Mouse (Mus musculus) neural tube, embryonic 14.5 days (tissue): ENCODE measurements at regions not wholly inside any gene's neighbourhood (a gene's known extent, or its start where the extent isn't known, plus 50 kb on each side); places are given as distances from the start of the nearest gene placed in this dataset.
A peak's percentile ranks its signal among the peaks of the same experiment; 100 is the strongest.

ENCODE experiments used
- ATAC-seq: fragments of 200-750 bp; cut with Nextera tagmentation; 2 replicates; pipeline ENCODE4 v1.8.0; 2017; ENCODE audit warnings: low read depth, mild to moderate bottlenecking, moderate TSS enrichment, moderate library complexity
- H3K27ac ChIP-seq: fragments of 300-500 bp; sonication (generic); 2 replicates; pipeline ENCODE4 v1.5.1; 2014; ENCODE audit warnings: low read depth, mild to moderate bottlenecking, control low read depth, low read length, moderate library complexity, mixed read lengths
- H3K27me3 ChIP-seq: fragments of 300-500 bp; sonication (generic); 2 replicates; pipeline ENCODE4 v1.6.1; 2014; ENCODE audit warnings: low read length; ENCODE audit not compliant: control insufficient read depth, insufficient read depth
- H3K36me3 ChIP-seq: fragments of 300-500 bp; sonication (generic); 2 replicates; pipeline ENCODE4 v1.6.1; 2014; ENCODE audit warnings: low read length, mixed read lengths; ENCODE audit not compliant: control insufficient read depth, insufficient read depth
- H3K4me1 ChIP-seq: fragments of 300-500 bp; sonication (generic); 2 replicates; pipeline ENCODE4 v1.6.1; 2014; ENCODE audit warnings: low read length; ENCODE audit not compliant: control insufficient read depth, insufficient read depth
- H3K4me2 ChIP-seq: fragments of 300-500 bp; sonication (generic); 2 replicates; pipeline ENCODE4 v1.6.1; 2014; ENCODE audit warnings: mild to moderate bottlenecking, low read depth, low read length, control low read depth
- H3K4me3 ChIP-seq: fragments of 300-500 bp; sonication (generic); 2 replicates; pipeline ENCODE4 v1.5.1; 2014; ENCODE audit warnings: low read depth, low read length, control low read depth, mixed read lengths
- H3K9ac ChIP-seq: fragments of 300-500 bp; sonication (generic); replicated peaks from 2 replicates; pipeline ENCODE4 v1.6.1; 2014; ENCODE audit warnings: low read depth, mild to moderate bottlenecking, control low read depth, low read length, mixed read lengths
- H3K9me3 ChIP-seq: fragments of 300-500 bp; sonication (generic); 2 replicates; pipeline ENCODE4 v1.6.1; 2016; ENCODE audit warnings: low read length; ENCODE audit not compliant: control insufficient read depth
- WGBS: fragments of 180-500 bp; shearing (Covaris S2); extraction: QIAGEN DNeasy Blood & Tissue Kit; methylation state at CpG from one replicate; pipeline ENCODE4 v1.1.7; 2014; 5-methylcytosine and 5-hydroxymethylcytosine counted together

DNA sequence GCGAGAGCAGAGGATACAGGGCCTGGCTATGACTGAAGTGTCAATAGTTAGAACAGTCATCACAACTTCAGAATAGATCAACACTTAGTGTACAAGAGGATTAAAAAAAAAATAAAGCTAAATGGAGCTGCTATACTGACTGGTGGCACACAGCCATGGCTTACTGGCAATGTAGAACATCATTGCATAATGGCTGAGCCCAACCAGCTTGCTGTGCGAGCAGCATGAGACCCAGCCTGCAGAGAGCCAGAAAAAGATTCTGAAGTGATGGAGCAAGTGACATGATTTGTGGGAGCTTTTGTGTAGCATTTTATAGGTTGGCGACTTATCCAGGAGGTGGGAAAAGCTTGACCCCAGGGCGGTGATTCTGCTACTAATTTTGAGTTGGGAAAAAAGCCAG, 211.5 kb upstream of the Ptbp2 start:
- H3K4me2 ChIP-seq, result no peak overlapping the region
- H3K9ac ChIP-seq, result no peak overlapping the region
- H3K4me1 ChIP-seq, result 0 out of 2 replicates have a peak, but pooled peaks cover 2% of the 10 kb centered on the region
- H3K36me3 ChIP-seq, result no peaks in the 10 kb centered on the region
- no peaks in the 10 kb centered on the region for H3K27me3 ChIP-seq
- 36% methylated on average over 4 of the region's 4 CpGs for WGBS
- ATAC-seq, result peak; percentile 68; the same call in 1 of the 2 replicates
- H3K9me3 ChIP-seq, result no peaks in the 10 kb centered on the region
- no peak overlapping the region for H3K27ac ChIP-seq
- H3K4me3 ChIP-seq, result no peak overlapping the region

DNA sequence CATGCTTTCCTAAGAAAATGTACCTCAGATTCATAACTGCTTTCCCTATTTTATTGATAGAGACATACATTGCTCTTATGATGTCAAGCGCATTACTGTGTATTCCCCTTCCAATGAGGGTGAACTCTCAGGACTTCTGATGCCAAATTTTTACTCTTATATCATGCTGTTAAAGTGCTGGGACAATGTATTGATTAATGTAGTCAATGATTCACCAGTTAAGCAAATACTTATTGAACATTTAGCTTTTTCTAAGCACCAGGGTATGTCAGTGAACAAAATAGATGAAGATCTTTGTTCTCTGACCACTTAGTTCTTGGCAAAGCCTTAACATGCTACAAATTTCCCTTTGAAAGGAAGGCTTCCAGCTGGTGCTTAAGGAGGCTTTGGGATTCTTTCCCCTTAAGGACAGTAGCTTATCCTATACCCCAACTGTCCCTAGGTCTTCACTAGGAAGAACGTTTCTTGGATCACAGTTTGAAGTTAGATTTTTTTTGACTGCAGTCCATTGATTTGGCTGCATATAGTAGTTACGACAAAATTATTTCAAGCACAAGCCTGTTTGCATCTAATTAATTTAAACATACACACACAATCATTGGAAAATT, 203.1 kb upstream of the Ptbp2 start:
- H3K9ac ChIP-seq, result no peak overlapping the region
- H3K4me3 ChIP-seq, result no peak overlapping the region
- H3K4me1 ChIP-seq, result no peaks in the 10 kb centered on the region
- 64% methylated on average over 3 of the region's 3 CpGs for WGBS
- no peak overlapping the region for H3K4me2 ChIP-seq
- no peaks in the 10 kb centered on the region for H3K36me3 ChIP-seq
- no peak overlapping the region for H3K27ac ChIP-seq
- no peaks in the 10 kb centered on the region for H3K27me3 ChIP-seq
- no peak for ATAC-seq
- H3K9me3 ChIP-seq, result no peaks in the 10 kb centered on the region

DNA sequence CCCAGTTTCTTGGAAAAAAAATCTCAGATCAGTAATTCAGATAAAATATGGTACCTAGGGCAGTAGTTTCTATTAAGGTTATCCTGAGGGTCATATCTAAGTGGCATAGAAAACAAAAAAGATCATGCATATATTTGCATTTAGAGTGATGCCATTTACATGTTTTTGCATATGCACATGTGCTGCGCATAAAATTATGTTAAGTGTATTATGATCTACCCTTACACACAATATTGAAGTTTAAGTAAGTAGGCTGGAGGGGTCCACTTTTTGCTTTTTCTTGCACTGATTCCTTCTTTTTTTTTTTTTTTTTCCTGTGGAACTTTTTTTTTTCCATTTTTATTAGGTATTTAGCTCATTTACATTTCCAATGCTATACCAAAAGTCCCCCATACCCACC, 193.1 kb upstream of the Ptbp2 start:
- 94% methylated on average over 1 of the region's 1 CpGs for WGBS
- H3K36me3 ChIP-seq, result no peaks in the 10 kb centered on the region
- no peak overlapping the region for H3K4me2 ChIP-seq
- H3K27me3 ChIP-seq, result no peaks in the 10 kb centered on the region
- ATAC-seq, result no peak
- no peak overlapping the region for H3K4me3 ChIP-seq
- H3K27ac ChIP-seq, result no peak overlapping the region
- no peaks in the 10 kb centered on the region for H3K4me1 ChIP-seq
- no peak overlapping the region for H3K9ac ChIP-seq
- no peaks in the 10 kb centered on the region for H3K9me3 ChIP-seq

DNA sequence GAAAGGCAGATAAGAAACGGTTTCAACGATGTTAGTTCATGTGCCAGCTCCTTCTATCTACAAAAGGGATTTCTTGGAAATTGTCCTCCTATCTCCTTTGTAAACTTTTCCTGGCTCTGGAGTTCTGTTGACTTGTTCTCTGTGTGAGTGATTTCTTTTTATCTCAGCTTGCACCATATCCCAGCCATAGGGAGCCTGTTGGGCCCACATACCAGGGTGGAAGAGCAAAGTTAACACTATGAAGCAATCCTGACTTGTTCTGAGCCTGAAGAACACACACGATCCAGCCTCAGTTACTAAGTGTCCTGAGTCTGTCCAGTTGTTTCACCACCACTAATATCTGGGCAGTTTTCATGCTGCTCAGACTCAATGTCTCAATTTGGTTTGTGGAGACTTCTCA, 192.1 kb upstream of the Ptbp2 start:
- no peak overlapping the region for H3K27ac ChIP-seq
- H3K4me3 ChIP-seq, result no peak overlapping the region
- no peaks in the 10 kb centered on the region for H3K4me1 ChIP-seq
- WGBS, result 88% methylated on average over 3 of the region's 3 CpGs
- H3K9ac ChIP-seq, result no peak overlapping the region
- no peaks in the 10 kb centered on the region for H3K36me3 ChIP-seq
- H3K9me3 ChIP-seq, result no peaks in the 10 kb centered on the region
- H3K4me2 ChIP-seq, result no peak overlapping the region
- H3K27me3 ChIP-seq, result no peaks in the 10 kb centered on the region
- ATAC-seq, result no peak

DNA sequence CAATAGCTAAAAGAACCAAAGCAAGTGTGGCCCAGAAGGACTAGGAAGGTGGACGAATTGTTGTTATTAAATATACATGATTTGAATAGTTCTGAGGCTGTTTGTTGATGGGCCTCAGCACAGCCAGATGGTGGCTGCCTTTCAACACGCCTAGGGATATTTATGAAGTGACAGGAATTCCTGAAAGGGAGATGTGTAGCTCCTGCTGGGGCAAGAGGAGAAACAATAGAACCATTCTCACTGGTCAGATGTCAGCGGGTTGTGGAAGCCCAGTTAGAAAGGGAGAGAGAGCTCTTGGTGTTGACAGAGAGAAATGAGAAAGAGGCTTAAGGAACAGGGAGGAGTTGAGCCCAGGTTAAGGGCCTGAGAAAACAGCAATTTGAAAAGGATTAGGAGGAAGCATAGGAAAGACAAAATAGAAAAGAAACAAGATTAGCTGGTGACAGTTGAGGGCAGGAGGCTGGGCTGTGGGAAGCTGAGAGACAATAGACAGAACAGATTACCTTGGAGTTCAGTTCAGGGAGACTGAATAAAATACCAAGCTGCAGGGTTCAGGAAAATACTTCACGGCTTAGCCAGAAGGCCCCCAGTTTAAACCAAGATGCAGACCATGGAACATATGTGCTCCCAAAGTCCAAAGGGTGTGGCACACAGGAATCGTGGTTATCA, 174.7 kb upstream of the Ptbp2 start:
- Histone ChIP-seq H3K9me3 (no peaks in the 10 kb centered on the region), H3K4me3 (no peak overlapping the region), H3K4me1 (no peaks in the 10 kb centered on the region), H3K27ac (no peak overlapping the region), H3K27me3 (no peaks in the 10 kb centered on the region), H3K9ac (no peak overlapping the region), H3K4me2 (no peak overlapping the region), H3K36me3 (no peaks in the 10 kb centered on the region)
- 25% methylated on average over 5 of the region's 5 CpGs for WGBS
- no peak for ATAC-seq

DNA sequence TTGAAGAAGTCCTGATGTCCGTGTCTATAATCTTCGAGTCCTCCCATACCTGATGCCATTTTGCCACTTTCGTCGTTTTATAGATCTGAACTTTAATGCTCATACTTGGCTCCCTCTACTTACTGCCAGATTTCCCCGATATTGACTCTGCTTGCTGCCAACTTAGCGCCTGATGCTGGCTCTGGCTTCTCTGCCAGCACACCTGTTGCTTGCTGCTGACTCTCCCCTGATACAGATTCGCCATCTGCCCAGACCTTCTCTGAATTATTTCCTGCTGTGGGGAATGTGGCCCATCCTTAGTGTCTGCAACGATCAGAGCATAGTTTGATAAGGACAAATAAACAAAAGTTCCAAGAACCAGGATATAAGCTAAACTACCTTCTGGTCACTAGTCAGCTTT, 173.3 kb upstream of the Ptbp2 start:
- Histone ChIP-seq H3K27ac (no peak overlapping the region), H3K27me3 (no peaks in the 10 kb centered on the region), H3K36me3 (no peaks in the 10 kb centered on the region), H3K4me3 (no peak overlapping the region), H3K4me1 (no peaks in the 10 kb centered on the region), H3K9ac (no peak overlapping the region), H3K9me3 (no peaks in the 10 kb centered on the region), H3K4me2 (no peak overlapping the region)
- no peak for ATAC-seq
- 75% methylated on average over 8 of the region's 8 CpGs for WGBS

DNA sequence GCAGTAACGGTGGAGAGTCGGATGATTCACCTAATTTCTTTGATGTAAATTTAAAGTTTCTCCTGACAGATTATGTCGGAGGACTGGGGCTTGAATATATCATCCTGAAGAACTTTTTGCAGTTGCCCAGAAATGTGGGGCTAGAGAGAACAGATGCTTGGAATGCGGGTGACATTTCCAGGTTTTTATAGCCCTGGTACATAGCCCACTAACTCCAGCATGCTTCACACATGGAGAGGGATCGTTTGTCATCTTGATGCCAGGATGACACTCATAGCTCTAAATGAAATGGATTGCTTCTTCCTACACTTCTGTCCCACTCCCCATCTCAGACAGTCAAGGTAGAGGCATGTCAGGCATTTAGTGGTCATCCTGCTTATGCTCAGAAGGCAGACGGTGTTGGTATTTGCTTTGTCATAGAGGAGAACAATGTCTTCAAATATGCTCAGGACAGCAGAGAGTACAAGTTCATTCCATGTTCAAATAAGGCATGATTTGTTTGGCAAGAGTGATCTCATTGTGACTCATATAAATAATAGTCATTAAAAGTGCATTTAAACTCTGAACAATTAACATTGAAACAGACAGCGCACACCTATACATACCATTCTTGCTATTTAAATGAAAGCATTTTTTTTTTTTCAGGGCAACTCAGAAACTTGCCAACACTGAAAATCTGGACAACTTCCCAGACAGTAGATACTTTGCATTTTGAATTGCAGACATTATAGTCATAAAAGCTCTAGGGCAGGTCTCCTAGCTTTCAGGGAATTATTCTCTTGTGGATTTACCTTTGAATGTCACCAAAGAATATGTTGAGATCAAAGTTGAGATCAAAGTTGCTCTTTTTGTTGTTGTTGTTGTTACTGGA, 171.7 kb upstream of the Ptbp2 start:
- 49% methylated on average over 7 of the region's 7 CpGs for WGBS
- no peak overlapping the region for H3K4me2 ChIP-seq
- ATAC-seq, result no peak

DNA sequence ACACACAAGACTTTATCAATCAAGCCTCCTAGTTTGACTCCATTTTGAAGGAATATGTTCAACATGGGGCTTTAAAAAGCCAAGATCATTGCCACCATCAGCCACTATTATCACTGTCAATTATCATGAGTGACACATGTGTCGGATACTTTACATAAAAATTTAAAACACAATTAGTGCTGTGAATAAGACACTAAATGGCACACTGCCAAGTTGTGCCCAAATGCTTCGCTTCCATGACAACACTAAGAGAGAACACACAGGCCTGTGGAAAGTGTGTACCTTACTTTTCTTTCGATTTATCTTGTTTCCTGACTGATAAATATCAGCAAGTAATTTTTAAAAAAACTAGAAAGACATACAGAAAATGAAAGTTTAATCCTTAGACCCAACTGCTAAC, 166.5 kb upstream of the Ptbp2 start:
- H3K36me3 ChIP-seq, result no peaks in the 10 kb centered on the region
- H3K27ac ChIP-seq, result no peak overlapping the region
- peaks cover 6% of the 10 kb centered on the region for H3K4me1 ChIP-seq
- H3K4me2 ChIP-seq, result no peak overlapping the region
- ATAC-seq, result no peak
- no peaks in the 10 kb centered on the region for H3K9me3 ChIP-seq
- no peak overlapping the region for H3K9ac ChIP-seq
- no peak overlapping the region for H3K4me3 ChIP-seq
- no peaks in the 10 kb centered on the region for H3K27me3 ChIP-seq
- 57% methylated on average over 3 of the region's 3 CpGs for WGBS

More for the DNA sequence above, 171.7 kb upstream of the Ptbp2 start:
- H3K4me1 ChIP-seq, result no peaks in the 10 kb centered on the region
- no peak overlapping the region for H3K9ac ChIP-seq
- H3K4me3 ChIP-seq, result no peak overlapping the region
- no peaks in the 10 kb centered on the region for H3K9me3 ChIP-seq
- H3K36me3 ChIP-seq, result no peaks in the 10 kb centered on the region
- H3K27ac ChIP-seq, result no peak overlapping the region
- H3K27me3 ChIP-seq, result no peaks in the 10 kb centered on the region

DNA sequence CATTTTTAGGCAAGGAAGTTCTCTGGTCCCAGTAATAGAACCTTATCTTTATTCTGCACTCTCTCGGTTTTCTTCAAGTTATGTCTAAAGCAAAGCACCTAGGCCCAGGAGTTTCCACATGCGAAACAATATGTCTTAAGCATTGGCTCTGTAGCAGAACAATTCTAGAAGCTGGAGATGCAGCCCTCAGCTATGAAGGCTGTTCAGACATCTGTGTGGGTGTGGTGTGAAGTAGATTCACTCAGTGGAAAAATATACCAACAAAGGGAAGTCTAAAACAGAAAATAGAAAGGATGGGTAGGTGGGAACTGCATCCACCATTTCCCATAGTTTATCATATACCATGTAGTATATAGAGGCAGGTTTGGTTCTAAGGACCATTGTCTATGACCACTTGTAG, 165.8 kb upstream of the Ptbp2 start:
- no peak overlapping the region for H3K4me3 ChIP-seq
- no peak for ATAC-seq
- no peaks in the 10 kb centered on the region for H3K9me3 ChIP-seq
- H3K9ac ChIP-seq, result no peak overlapping the region
- WGBS, result 73% methylated on average over 2 of the region's 2 CpGs
- no peak overlapping the region for H3K27ac ChIP-seq
- no peak overlapping the region for H3K4me2 ChIP-seq
- no peaks in the 10 kb centered on the region; the same call in 1 of the 2 replicates for H3K27me3 ChIP-seq
- H3K36me3 ChIP-seq, result no peaks in the 10 kb centered on the region
- H3K4me1 ChIP-seq, result peaks cover 6% of the 10 kb centered on the region
